Mouse (Mus musculus): Measurements from ENCODE around the gene S100a10. TPM values are rescaled to one million over a fixed set of nuclear protein-coding genes. Genes with fewer than 3 reads are reported as not detected.

S100a10 gene
- polyA plus RNA-seq, 1 experiment from 2014 or later: 887 TPM

DNA sequence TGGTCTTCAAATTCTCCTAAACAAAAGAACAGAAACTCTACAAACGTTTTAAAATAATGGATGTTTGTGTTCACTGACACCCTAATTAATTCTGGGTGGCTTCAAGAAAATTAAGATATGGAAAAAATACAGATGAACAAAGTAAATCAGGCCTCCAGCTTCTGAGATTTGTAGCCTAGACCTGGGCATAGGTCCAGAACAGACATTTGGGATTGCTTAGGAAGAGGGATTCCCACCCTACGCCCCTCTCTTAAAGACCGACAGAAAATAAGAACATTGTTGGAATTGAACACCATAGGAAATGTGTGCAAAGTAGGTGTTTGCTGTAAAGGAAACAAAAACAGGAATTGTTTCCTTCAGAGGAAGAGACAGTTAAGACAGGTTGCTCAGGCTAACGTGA, 2.6 kb downstream of the S100a10 start:
- no peak for ATAC-seq
- H3K4me3 ChIP-seq (ENCODE audit: low read depth, low read length): peak overlapping the region; percentile 81; the same call in 1 of the 2 replicates
- 45% methylated on average over 4 of the region's 4 CpGs for WGBS
- no peak overlapping the region for H3K27ac ChIP-seq (ENCODE audit: low read depth, low read length)
- peaks cover 17% of the 10 kb centered on the region for H3K4me1 ChIP-seq (replicated peaks; ENCODE audit: control insufficient read depth, insufficient read depth, low read length)
- peak overlapping the region; percentile 87 for H3K4me2 ChIP-seq (replicated peaks; ENCODE audit: low read depth)
- H3K36me3 ChIP-seq (ENCODE audit: control insufficient read depth, insufficient read depth): peaks cover 30% of the 10 kb centered on the region
- no peak for TF ChIP-seq CTCF (IDR thresholded peaks at IDR 0.05; ENCODE audit: low read depth)
- H3K9me3 ChIP-seq (ENCODE audit: control insufficient read depth): no peaks in the 10 kb centered on the region
- no peaks in the 10 kb centered on the region for H3K27me3 ChIP-seq (replicated peaks; ENCODE audit: control insufficient read depth, insufficient read depth, low read length)
- H3K9ac ChIP-seq (ENCODE audit: low read depth, low read length): no peak overlapping the region

DNA sequence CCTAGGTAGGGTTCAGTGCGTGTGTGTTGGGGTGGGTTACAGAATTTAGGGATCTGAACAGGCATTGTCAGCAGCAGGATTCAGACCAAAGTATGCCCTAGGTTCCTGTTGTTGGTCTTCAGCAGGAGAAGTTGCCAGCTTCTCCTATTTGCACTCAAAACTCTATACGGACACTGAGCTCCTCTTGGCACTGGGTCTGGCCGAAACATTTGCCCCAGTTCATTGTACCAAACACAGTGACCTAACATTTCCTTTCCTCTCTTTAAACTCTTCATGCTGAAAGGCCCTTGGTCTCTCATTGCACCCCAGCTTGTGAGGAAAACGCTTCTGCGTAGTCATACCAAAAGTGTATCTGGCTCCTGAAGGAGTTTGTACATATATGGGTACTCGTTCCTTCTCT, 5.1 kb downstream of the S100a10 start:
- peaks cover 52% of the 10 kb centered on the region for H3K36me3 ChIP-seq (ENCODE audit: control insufficient read depth, insufficient read depth)
- no peak for ATAC-seq
- H3K4me3 ChIP-seq (ENCODE audit: low read depth, low read length): no peak overlapping the region
- H3K4me2 ChIP-seq (replicated peaks; ENCODE audit: low read depth): peak overlapping the region; percentile 13; the same call in 1 of the 2 replicates
- H3K9ac ChIP-seq (ENCODE audit: low read depth, low read length): no peak overlapping the region
- no peak overlapping the region for H3K27ac ChIP-seq (ENCODE audit: low read depth, low read length)
- H3K9me3 ChIP-seq (ENCODE audit: control insufficient read depth): no peaks in the 10 kb centered on the region
- TF ChIP-seq CTCF (IDR thresholded peaks at IDR 0.05; ENCODE audit: low read depth): no peak
- 78% methylated on average over 6 of the region's 6 CpGs for WGBS
- no peaks in the 10 kb centered on the region for H3K27me3 ChIP-seq (replicated peaks; ENCODE audit: control insufficient read depth, insufficient read depth, low read length)
- H3K4me1 ChIP-seq (replicated peaks; ENCODE audit: control insufficient read depth, insufficient read depth, low read length): peaks cover 17% of the 10 kb centered on the region

GRCm38 (mm10) chr3:93562372-93562771, 7.5 kb downstream of the S100a10 start:
- H3K27me3 ChIP-seq (replicated peaks; ENCODE audit: control insufficient read depth, insufficient read depth, low read length): no peaks in the 10 kb centered on the region
- no peak overlapping the region for H3K9ac ChIP-seq (ENCODE audit: low read depth, low read length)
- no peak overlapping the region for H3K4me3 ChIP-seq (ENCODE audit: low read depth, low read length)
- no peaks in the 10 kb centered on the region for H3K9me3 ChIP-seq (ENCODE audit: control insufficient read depth)
- no peak overlapping the region for H3K27ac ChIP-seq (ENCODE audit: low read depth, low read length)
- H3K4me1 ChIP-seq (replicated peaks; ENCODE audit: control insufficient read depth, insufficient read depth, low read length): peaks cover 12% of the 10 kb centered on the region; the same call in 1 of the 2 replicates
- TF ChIP-seq CTCF (IDR thresholded peaks at IDR 0.05; ENCODE audit: low read depth): no peak
- H3K4me2 ChIP-seq (replicated peaks; ENCODE audit: low read depth): no peak overlapping the region
- 77% methylated on average over 2 of the region's 2 CpGs for WGBS
- ATAC-seq: no peak
- H3K36me3 ChIP-seq (ENCODE audit: control insufficient read depth, insufficient read depth): peaks cover 59% of the 10 kb centered on the region

- H3K4me3 ChIP-seq (ENCODE audit: low read depth, low read length): no peak overlapping the region
- no peaks in the 10 kb centered on the region for H3K27me3 ChIP-seq (replicated peaks; ENCODE audit: control insufficient read depth, insufficient read depth, low read length)
- no peak overlapping the region for H3K27ac ChIP-seq (ENCODE audit: low read depth, low read length)
- no peak overlapping the region for H3K9ac ChIP-seq (ENCODE audit: low read depth, low read length)
- H3K36me3 ChIP-seq (ENCODE audit: control insufficient read depth, insufficient read depth): peaks cover 59% of the 10 kb centered on the region
- WGBS: 96% methylated on average over 4 of the region's 4 CpGs
- ATAC-seq: no peak
- no peak overlapping the region for H3K4me2 ChIP-seq (replicated peaks; ENCODE audit: low read depth)
- no peaks in the 10 kb centered on the region for H3K9me3 ChIP-seq (ENCODE audit: control insufficient read depth)
- TF ChIP-seq CTCF (IDR thresholded peaks at IDR 0.05; ENCODE audit: low read depth): no peak
- H3K4me1 ChIP-seq (replicated peaks; ENCODE audit: control insufficient read depth, insufficient read depth, low read length): peaks cover 11% of the 10 kb centered on the region; the same call in 1 of the 2 replicates
These were observed 8.3 kb downstream of the S100a10 start for GRCm38 (mm10) chr3:93563216-93563615.

DNA sequence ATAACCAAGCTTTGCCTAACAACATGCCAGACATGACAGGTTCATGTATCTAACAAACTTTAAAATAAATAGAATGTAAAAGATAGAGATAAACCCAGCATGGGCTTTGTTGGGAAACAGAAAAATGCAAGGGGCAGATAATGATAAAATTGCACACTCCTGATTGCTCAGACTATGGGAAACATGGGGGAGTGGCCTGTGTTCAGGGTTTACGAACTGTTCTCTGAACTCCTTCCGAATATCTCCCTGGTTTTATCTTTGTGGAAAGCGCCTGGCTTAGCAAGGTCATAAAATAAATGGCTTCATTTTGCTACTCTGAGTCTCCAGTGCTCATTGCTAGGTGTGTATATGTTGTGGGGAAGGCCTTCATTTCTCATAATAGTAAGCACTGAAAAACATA, 12.0 kb downstream of the S100a10 start:
- 41% methylated on average over 3 of the region's 3 CpGs for WGBS
- no peak for TF ChIP-seq CTCF (IDR thresholded peaks at IDR 0.05; ENCODE audit: low read depth)
- no peak overlapping the region for H3K4me3 ChIP-seq (ENCODE audit: low read depth, low read length)
- H3K4me2 ChIP-seq (replicated peaks; ENCODE audit: low read depth): no peak overlapping the region
- ATAC-seq: peak; percentile 41; the same call in 1 of the 2 replicates
- no peak overlapping the region for H3K27ac ChIP-seq (ENCODE audit: low read depth, low read length)
- no peaks in the 10 kb centered on the region for H3K27me3 ChIP-seq (replicated peaks; ENCODE audit: control insufficient read depth, insufficient read depth, low read length)
- no peak overlapping the region for H3K9ac ChIP-seq (ENCODE audit: low read depth, low read length)
- H3K9me3 ChIP-seq (ENCODE audit: control insufficient read depth): no peaks in the 10 kb centered on the region
- H3K4me1 ChIP-seq (replicated peaks; ENCODE audit: control insufficient read depth, insufficient read depth, low read length): peaks cover 10% of the 10 kb centered on the region
- peaks cover 35% of the 10 kb centered on the region for H3K36me3 ChIP-seq (ENCODE audit: control insufficient read depth, insufficient read depth)

DNA sequence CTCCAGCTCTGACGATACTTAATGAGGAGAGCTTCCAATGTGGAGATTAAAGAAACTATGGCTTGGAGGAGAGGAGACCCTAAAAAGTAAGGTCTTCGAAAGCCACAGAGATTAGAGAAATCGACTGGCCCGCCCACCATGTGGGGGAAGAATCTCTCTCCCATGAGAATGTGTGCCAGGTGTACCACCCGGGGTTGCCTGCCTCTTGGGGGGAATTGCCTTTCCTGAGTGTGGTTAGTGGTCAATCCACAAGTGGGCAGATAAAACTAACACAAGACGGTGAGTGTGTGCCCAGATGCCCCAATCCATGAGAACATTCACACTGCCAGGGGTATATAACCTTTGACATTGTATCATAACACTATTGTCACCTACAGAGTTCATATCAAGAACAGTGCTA, 12.8 kb downstream of the S100a10 start:
- no peak for TF ChIP-seq CTCF (IDR thresholded peaks at IDR 0.05; ENCODE audit: low read depth)

More for the DNA sequence above, 12.8 kb downstream of the S100a10 start:
- H3K4me3 ChIP-seq (ENCODE audit: low read depth, low read length): no peak overlapping the region
- WGBS: 86% methylated on average over 6 of the region's 6 CpGs
- ATAC-seq: no peak
- no peaks in the 10 kb centered on the region for H3K27me3 ChIP-seq (replicated peaks; ENCODE audit: control insufficient read depth, insufficient read depth, low read length)
- peaks cover 27% of the 10 kb centered on the region for H3K36me3 ChIP-seq (ENCODE audit: control insufficient read depth, insufficient read depth)
- H3K4me1 ChIP-seq (replicated peaks; ENCODE audit: control insufficient read depth, insufficient read depth, low read length): peaks cover 10% of the 10 kb centered on the region
- no peak overlapping the region for H3K9ac ChIP-seq (ENCODE audit: low read depth, low read length)
- H3K27ac ChIP-seq (ENCODE audit: low read depth, low read length): no peak overlapping the region
- H3K4me2 ChIP-seq (replicated peaks; ENCODE audit: low read depth): no peak overlapping the region
- H3K9me3 ChIP-seq (ENCODE audit: control insufficient read depth): no peaks in the 10 kb centered on the region
